In genomic region chr13:48161339-48161738, GRCm38 (mm10) we compare ENCODE assay signal across 17 mouse cellular contexts.
DNase-seq lines count a peak whose midpoint lies in the region; ATAC-seq and TF ChIP-seq lines count a peak whose summit lies in the region.
"Had no signal": no experiment of that assay in that cellular context is flagged by ENCODE, and none has a peak within 500 bp of the region (broad histone marks: within the 10 kb centered on the region; RNA-seq: fewer than 3 reads in every experiment).

No protein-coding gene starts in this region.

- no peak overlapping the region for H3K4me3 ChIP-seq in forebrain, embryonic 10.5 days
- H3K4me3 ChIP-seq in forebrain, postnatal 0 days (ENCODE audit: low read depth, low read length) = 0 out of 2 replicates have a peak overlapping the region, but pooled peaks have one; percentile 2
- no peak overlapping the region for H3K4me3 ChIP-seq in midbrain, embryonic 10.5 days
- H3K4me3 ChIP-seq in neural tube, embryonic 14.5 days (ENCODE audit: low read depth, low read length) = no peak overlapping the region
- H3K4me3 ChIP-seq: embryonic facial prominence, embryonic 12.5 days; heart, embryonic 15.5 days; kidney, embryonic 15.5 days; limb, embryonic 15.5 days had no signal

- peak; percentile 30 for DNase-seq in forebrain, embryonic 10.5 days (ENCODE audit: extremely low spot score, low spot score)
- DNase-seq in forebrain, postnatal 0 days = peak; percentile 49
- no peak for DNase-seq in midbrain, embryonic 10.5 days (ENCODE audit: low spot score)
- DNase-seq in spleen, postnatal 14 days (ENCODE audit: low spot score in 2 of 2) = no peak
- no peak for DNase-seq in adrenal gland, postnatal 10 days
- no peak for DNase-seq in testis, postnatal 14 days (ENCODE audit: low spot score)
- DNase-seq: cerebellum, adult 9-11 months; gastrocnemius, postnatal 36 days; lung, adult 2 months; right cerebral cortex, postnatal 14 days had no signal

- H3K9me3 ChIP-seq in forebrain, embryonic 10.5 days = no peaks in the 10 kb centered on the region
- H3K9me3 ChIP-seq in forebrain, postnatal 0 days (ENCODE audit: low read length) = no peaks in the 10 kb centered on the region
- no peaks in the 10 kb centered on the region for H3K9me3 ChIP-seq in midbrain, embryonic 10.5 days (replicated peaks)
- H3K9me3 ChIP-seq in neural tube, embryonic 14.5 days (ENCODE audit: control insufficient read depth, low read length) = no peaks in the 10 kb centered on the region
- H3K9me3 ChIP-seq: embryonic facial prominence, embryonic 12.5 days; heart, embryonic 15.5 days; kidney, embryonic 15.5 days; limb, embryonic 15.5 days had no signal

- no peak for TF ChIP-seq CTCF in forebrain, postnatal 0 days (IDR thresholded peaks at IDR 0.05; ENCODE audit: low read depth)

- H3K27me3 ChIP-seq in forebrain, embryonic 10.5 days (ENCODE audit: poor library complexity, severe bottlenecking) = no peaks in the 10 kb centered on the region
- H3K27me3 ChIP-seq in forebrain, postnatal 0 days (ENCODE audit: insufficient read depth, low read length) = no peaks in the 10 kb centered on the region
- no peaks in the 10 kb centered on the region for H3K27me3 ChIP-seq in midbrain, embryonic 10.5 days (ENCODE audit: low read depth, poor library complexity, severe bottlenecking)
- H3K27me3 ChIP-seq in neural tube, embryonic 14.5 days (ENCODE audit: control insufficient read depth, insufficient read depth, low read length) = no peaks in the 10 kb centered on the region
- H3K27me3 ChIP-seq: embryonic facial prominence, embryonic 12.5 days; heart, embryonic 15.5 days; kidney, embryonic 15.5 days; limb, embryonic 15.5 days had no signal

- peaks cover 60% of the 10 kb centered on the region for H3K4me1 ChIP-seq in forebrain, embryonic 10.5 days
- 0 out of 2 replicates have a peak, but pooled peaks cover 4% of the 10 kb centered on the region for H3K4me1 ChIP-seq in forebrain, postnatal 0 days (ENCODE audit: insufficient read depth)
- H3K4me1 ChIP-seq in midbrain, embryonic 10.5 days = peaks cover 41% of the 10 kb centered on the region
- H3K4me1 ChIP-seq in neural tube, embryonic 14.5 days (ENCODE audit: control insufficient read depth, insufficient read depth, low read length) = peaks cover 15% of the 10 kb centered on the region; the same call in 1 of the 2 replicates
- H3K4me1 ChIP-seq: kidney, embryonic 15.5 days had no signal

- H3K4me2 ChIP-seq in forebrain, postnatal 0 days (ENCODE audit: low read depth) = peak overlapping the region; percentile 26
- H3K4me2 ChIP-seq in neural tube, embryonic 14.5 days (ENCODE audit: low read depth, low read length) = peak overlapping the region; percentile 43
- H3K4me2 ChIP-seq: embryonic facial prominence, embryonic 12.5 days; heart, embryonic 15.5 days; kidney, embryonic 15.5 days; limb, embryonic 15.5 days had no signal

- peak overlapping the region; percentile 88 for H3K27ac ChIP-seq in forebrain, embryonic 10.5 days
- no peak overlapping the region for H3K27ac ChIP-seq in forebrain, postnatal 0 days (ENCODE audit: low read depth, low read length)
- peak overlapping the region; percentile 83 for H3K27ac ChIP-seq in midbrain, embryonic 10.5 days (replicated peaks)
- H3K27ac ChIP-seq in neural tube, embryonic 14.5 days (ENCODE audit: low read depth, low read length) = peak overlapping the region; percentile 61
- H3K27ac ChIP-seq: embryonic facial prominence, embryonic 12.5 days; heart, embryonic 15.5 days; kidney, embryonic 15.5 days; limb, embryonic 15.5 days; macrophage had no signal

- no peak overlapping the region for H3K9ac ChIP-seq in forebrain, postnatal 0 days
- 0 out of 2 replicates have a peak overlapping the region, but pooled peaks have one; percentile 11 for H3K9ac ChIP-seq in neural tube, embryonic 14.5 days (replicated peaks; ENCODE audit: low read depth, low read length)
- H3K9ac ChIP-seq: embryonic facial prominence, embryonic 12.5 days; heart, embryonic 15.5 days; kidney, embryonic 15.5 days; limb, embryonic 15.5 days had no signal

- ATAC-seq in forebrain, postnatal 0 days = peak; percentile 54; the same call in 1 of the 2 replicates
- peak; percentile 71 for ATAC-seq in neural tube, embryonic 14.5 days (ENCODE audit: low read depth)
- ATAC-seq: CD4-positive, CD25-positive, alpha-beta regulatory T cell, adult 4 months had no signal

- 40% methylated on average over 9 of the region's 9 CpGs for WGBS in forebrain, embryonic 10.5 days
- WGBS in forebrain, postnatal 0 days = 12% methylated on average over 9 of the region's 9 CpGs
- WGBS in midbrain, embryonic 10.5 days = 49% methylated on average over 9 of the region's 9 CpGs
- 17% methylated on average over 9 of the region's 9 CpGs for WGBS in neural tube, embryonic 14.5 days

- H3K36me3 ChIP-seq in forebrain, embryonic 10.5 days (replicated peaks) = no peaks in the 10 kb centered on the region
- H3K36me3 ChIP-seq in forebrain, postnatal 0 days (ENCODE audit: insufficient read depth) = no peaks in the 10 kb centered on the region
- H3K36me3 ChIP-seq in midbrain, embryonic 10.5 days = no peaks in the 10 kb centered on the region
- H3K36me3 ChIP-seq in neural tube, embryonic 14.5 days (ENCODE audit: control insufficient read depth, insufficient read depth, low read length) = no peaks in the 10 kb centered on the region
- H3K36me3 ChIP-seq: embryonic facial prominence, embryonic 12.5 days; heart, embryonic 15.5 days; kidney, embryonic 15.5 days; limb, embryonic 15.5 days had no signal

Comparison
In these comparisons a context has a peak if more than half of its experiments do, and no peak if none do; other contexts are left out.
1. DNase-seq: peak in forebrain, embryonic 10.5 days (single experiment) and forebrain, postnatal 0 days (single experiment); none in midbrain, embryonic 10.5 days (single experiment), spleen, postnatal 14 days (0 of 2), adrenal gland, postnatal 10 days (single experiment) and testis, postnatal 14 days (single experiment).